Mouse (Mus musculus) megakaryocyte, embryonic 14.5 days (primary cell): ENCODE data around the gene Aldh16a1.

ENCODE experiments used
- FLI1 ChIP-seq: IDR thresholded peaks from 2 replicates; pipeline ENCODE4 v1.6.1; 2012; ENCODE audit warnings: low read length, inconsistent platforms, mixed read lengths
- GATA1 ChIP-seq: IDR thresholded peaks from 3 replicates; pipeline ENCODE4 v1.6.1; 2012; ENCODE audit warnings: mixed read lengths, low read length, inconsistent platforms, borderline replicate concordance

- TF ChIP-seq GATA1 (no peak), FLI1 (no peak)
Observed at GRCm38 (mm10) chr7:45126844-45127699, 27.3 kb downstream of the Aldh16a1 start.
